Mouse (Mus musculus): ENCODE measurements around the gene Mettl8. TPM values are rescaled to one million over a fixed set of nuclear protein-coding genes. Genes with fewer than 3 reads are reported as not detected.

The Mettl8 gene
- polyA plus RNA-seq, 1 experiment from 2014 or later = 18.6 TPM

- H3K27me3 ChIP-seq = no peaks in the 10 kb centered on the region
- no peak; the same call in 1 of the 2 replicates for ATAC-seq (ENCODE audit: low read depth)
- WGBS = 72% methylated on average over 18 of the region's 18 CpGs
- no peaks in the 10 kb centered on the region for H3K36me3 ChIP-seq
- H3K4me3 ChIP-seq = no peak overlapping the region
- H3K27ac ChIP-seq (replicated peaks) = peak overlapping the region; percentile 56; the same call in 1 of the 2 replicates
- H3K4me2 ChIP-seq = no peak overlapping the region
- H3K9ac ChIP-seq = no peak overlapping the region
- H3K4me1 ChIP-seq (replicated peaks) = peaks cover 32% of the 10 kb centered on the region
- no peaks in the 10 kb centered on the region for H3K9me3 ChIP-seq
These were observed 23.2 kb downstream of the Mettl8 start for GRCm38 (mm10) chr2:71031973-71032794.

GRCm38 (mm10) chr2:71030663-71031062 lies 24.7 kb downstream of the Mettl8 start:
- WGBS = 83% methylated on average over 2 of the region's 2 CpGs
- Histone ChIP-seq H3K36me3 (no peaks in the 10 kb centered on the region), H3K27ac (replicated peaks) (no peak overlapping the region), H3K4me2 (no peak overlapping the region), H3K9me3 (no peaks in the 10 kb centered on the region), H3K4me1 (replicated peaks) (peaks cover 32% of the 10 kb centered on the region), H3K9ac (no peak overlapping the region), H3K27me3 (no peaks in the 10 kb centered on the region), H3K4me3 (no peak overlapping the region)
- ATAC-seq (ENCODE audit: low read depth) = no peak

DNA sequence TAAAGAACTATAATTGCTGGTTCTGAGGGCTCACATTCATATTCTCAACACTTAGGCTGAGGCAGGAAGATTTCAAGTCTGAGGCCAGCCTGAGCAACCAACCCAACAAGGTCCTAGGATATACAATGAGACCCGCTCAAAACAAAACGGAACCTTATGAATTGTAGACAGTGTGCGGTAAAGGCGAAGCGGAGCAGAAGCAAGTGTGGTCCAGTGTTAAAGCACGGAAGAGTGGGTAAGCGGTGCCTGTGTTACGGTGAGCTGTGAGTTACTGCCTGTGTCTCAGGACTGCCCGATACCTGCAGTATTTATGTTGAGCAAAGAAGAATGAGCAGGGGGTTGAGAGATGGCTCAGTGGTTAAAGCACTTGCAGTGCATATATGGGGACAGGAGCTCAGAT lies 27.8 kb downstream of the Mettl8 start:
- no peak overlapping the region for H3K27ac ChIP-seq (replicated peaks)
- no peak for ATAC-seq (ENCODE audit: low read depth)
- H3K36me3 ChIP-seq = no peaks in the 10 kb centered on the region
- peaks cover 10% of the 10 kb centered on the region for H3K4me1 ChIP-seq (replicated peaks)
- no peaks in the 10 kb centered on the region for H3K27me3 ChIP-seq
- H3K4me3 ChIP-seq = no peak overlapping the region
- no peak overlapping the region for H3K9ac ChIP-seq
- 95% methylated on average over 9 of the region's 9 CpGs for WGBS
- H3K4me2 ChIP-seq = no peak overlapping the region
- no peaks in the 10 kb centered on the region for H3K9me3 ChIP-seq

DNA sequence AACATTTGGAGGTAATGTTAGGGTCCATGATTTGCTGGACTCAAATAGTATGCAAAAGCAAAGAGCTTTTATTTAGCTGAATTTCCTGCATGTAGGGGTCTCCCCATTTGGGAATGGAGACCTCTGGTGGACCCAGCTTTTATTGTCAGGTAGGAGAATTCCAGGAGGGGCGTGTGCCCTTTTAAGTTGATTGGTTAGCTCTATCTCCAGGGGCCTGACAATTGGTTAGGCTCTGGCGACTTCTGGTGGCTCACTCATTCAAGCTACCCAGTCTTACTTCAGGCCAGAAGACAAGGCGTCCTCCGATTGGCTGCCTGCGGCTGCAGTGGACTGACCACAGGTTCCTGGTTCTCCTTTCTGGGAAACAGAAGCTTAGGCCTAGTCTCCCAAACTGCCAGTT lies 28.6 kb downstream of the Mettl8 start:
- no peaks in the 10 kb centered on the region for H3K9me3 ChIP-seq

DNA sequence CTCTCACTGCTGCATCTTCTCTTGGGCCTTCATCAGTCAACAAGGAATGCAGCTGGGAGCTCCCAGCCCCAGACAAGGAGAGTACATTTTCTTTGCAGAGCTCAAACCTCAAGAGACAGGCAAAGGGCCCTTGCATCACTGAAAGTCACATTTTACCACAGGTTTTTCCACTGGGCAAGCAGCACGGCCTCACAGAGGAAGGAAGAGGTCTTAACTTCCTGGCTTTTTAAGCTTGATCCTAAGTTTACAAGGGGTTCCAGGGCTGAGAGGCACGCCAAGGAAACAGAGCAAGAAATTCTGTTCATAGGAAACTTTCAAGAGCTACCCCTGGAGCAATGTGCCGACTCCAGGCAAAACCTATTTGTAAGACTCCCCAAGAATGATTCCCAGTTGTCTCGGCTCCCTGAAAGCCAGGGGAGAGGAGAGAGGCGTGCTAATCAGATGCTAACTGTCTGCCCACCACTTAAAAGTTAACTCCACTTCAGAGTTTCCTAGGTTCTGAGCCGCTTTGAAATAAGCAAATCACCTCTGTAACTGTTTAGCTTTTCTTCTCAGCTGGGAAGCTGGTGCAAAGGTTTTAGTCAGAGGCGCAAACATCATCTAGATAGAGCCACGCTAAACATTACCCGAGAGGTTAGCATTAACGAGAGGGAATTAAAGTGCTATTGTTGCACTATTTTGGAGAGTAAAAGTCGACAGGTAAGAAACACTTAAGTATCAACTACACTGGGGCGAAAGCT lies 29.6 kb downstream of the Mettl8 start:
- Histone ChIP-seq H3K4me3 (no peak overlapping the region), H3K9me3 (no peaks in the 10 kb centered on the region), H3K27me3 (no peaks in the 10 kb centered on the region), H3K4me2 (no peak overlapping the region), H3K9ac (no peak overlapping the region), H3K4me1 (replicated peaks) (no peaks in the 10 kb centered on the region), H3K36me3 (no peaks in the 10 kb centered on the region), H3K27ac (replicated peaks) (no peak overlapping the region)
- WGBS = 69% methylated on average over 12 of the region's 12 CpGs
- no peak for ATAC-seq (ENCODE audit: low read depth)

More for the DNA sequence above, 28.6 kb downstream of the Mettl8 start:
- Histone ChIP-seq H3K27me3 (no peaks in the 10 kb centered on the region), H3K4me3 (no peak overlapping the region), H3K4me1 (replicated peaks) (peaks cover 2% of the 10 kb centered on the region; the same call in 1 of the 2 replicates), H3K36me3 (no peaks in the 10 kb centered on the region), H3K9ac (no peak overlapping the region), H3K27ac (replicated peaks) (no peak overlapping the region), H3K4me2 (no peak overlapping the region)
- 28% methylated on average over 5 of the region's 5 CpGs for WGBS
- no peak for ATAC-seq (ENCODE audit: low read depth)

- H3K9ac ChIP-seq = no peak overlapping the region
These were observed 31.4 kb downstream of the Mettl8 start for GRCm38 (mm10) chr2:71023986-71024385.

GRCm38 (mm10) chr2:71022991-71023390 lies 32.4 kb downstream of the Mettl8 start:
- no peak overlapping the region for H3K4me2 ChIP-seq
- ATAC-seq (ENCODE audit: low read depth) = no peak
- no peak overlapping the region for H3K4me3 ChIP-seq
- no peaks in the 10 kb centered on the region for H3K9me3 ChIP-seq
- no peaks in the 10 kb centered on the region for H3K27me3 ChIP-seq
- no peaks in the 10 kb centered on the region for H3K36me3 ChIP-seq
- WGBS = 94% methylated on average over 6 of the region's 6 CpGs
- no peak overlapping the region for H3K9ac ChIP-seq
- H3K4me1 ChIP-seq (replicated peaks) = peaks cover 11% of the 10 kb centered on the region
- H3K27ac ChIP-seq (replicated peaks) = no peak overlapping the region

More at GRCm38 (mm10) chr2:71023986-71024385, 31.4 kb downstream of the Mettl8 start:
- Histone ChIP-seq H3K9me3 (no peaks in the 10 kb centered on the region), H3K4me2 (no peak overlapping the region), H3K4me3 (no peak overlapping the region), H3K4me1 (replicated peaks) (peaks cover 11% of the 10 kb centered on the region), H3K27me3 (no peaks in the 10 kb centered on the region), H3K27ac (replicated peaks) (no peak overlapping the region), H3K36me3 (no peaks in the 10 kb centered on the region)
- WGBS = 91% methylated on average over 6 of the region's 6 CpGs
- ATAC-seq (ENCODE audit: low read depth) = no peak

DNA sequence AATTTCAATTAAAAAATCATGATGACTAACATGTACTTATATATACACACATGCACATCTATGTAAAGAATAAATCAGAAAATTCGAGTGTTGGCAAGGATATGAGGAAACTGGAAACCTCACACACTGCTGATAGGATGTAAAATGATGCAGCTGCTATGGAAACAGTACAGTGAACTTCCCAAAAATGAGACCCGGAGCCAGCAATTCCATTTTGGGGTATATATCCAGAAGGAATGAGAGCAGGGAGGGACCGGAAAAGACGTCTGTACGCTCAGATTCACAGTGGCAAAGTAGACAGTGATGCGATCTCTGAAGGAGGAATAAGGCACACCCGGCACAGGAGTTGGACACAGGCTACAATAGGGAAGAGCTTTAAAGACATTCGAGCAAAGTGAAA lies 34.7 kb downstream of the Mettl8 start:
- H3K4me2 ChIP-seq = no peak overlapping the region
- peaks cover 11% of the 10 kb centered on the region for H3K4me1 ChIP-seq (replicated peaks)
- H3K9me3 ChIP-seq = no peaks in the 10 kb centered on the region
- H3K4me3 ChIP-seq = no peak overlapping the region
- H3K27me3 ChIP-seq = no peaks in the 10 kb centered on the region
- no peaks in the 10 kb centered on the region for H3K36me3 ChIP-seq
- H3K27ac ChIP-seq (replicated peaks) = no peak overlapping the region
- 87% methylated on average over 8 of the region's 8 CpGs for WGBS
- no peak overlapping the region for H3K9ac ChIP-seq
- no peak for ATAC-seq (ENCODE audit: low read depth)

DNA sequence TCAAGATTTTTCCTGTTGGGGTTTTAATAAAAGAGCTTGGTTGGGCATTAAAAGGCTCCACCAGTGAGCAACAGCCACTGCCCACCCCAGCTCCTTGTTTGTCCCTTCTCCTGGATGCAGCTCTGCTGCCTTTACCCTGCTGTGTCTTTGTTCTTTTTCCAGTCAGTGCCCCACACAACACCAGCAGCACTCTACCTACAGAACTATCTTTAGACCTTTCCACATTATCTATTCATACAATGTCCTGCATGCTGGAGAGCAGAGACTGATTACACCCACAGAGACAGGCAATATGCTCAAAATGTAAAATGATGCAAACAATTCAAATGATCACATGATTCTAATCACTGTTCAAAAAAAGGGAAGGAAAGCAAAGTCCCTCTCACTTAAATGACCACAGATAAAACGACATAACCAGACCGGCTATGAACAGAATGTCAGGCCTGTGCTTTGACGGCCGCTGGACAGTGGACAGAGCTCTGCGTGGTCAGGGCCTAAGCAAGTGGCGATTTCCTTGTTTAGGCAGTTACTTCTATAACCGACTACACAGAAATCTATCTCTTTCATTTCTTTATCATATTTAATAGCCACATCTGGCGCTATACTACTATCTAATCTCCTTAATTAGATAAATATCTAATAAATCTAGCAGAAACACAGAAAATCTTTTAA lies 35.5 kb downstream of the Mettl8 start:
- whole genome bisulfite sequencing = 70% methylated on average over 8 of the region's 8 CpGs
- no peaks in the 10 kb centered on the region for H3K36me3 ChIP-seq
- H3K9me3 ChIP-seq = no peaks in the 10 kb centered on the region
- ATAC-seq (ENCODE audit: low read depth) = peak; percentile 59
- H3K4me3 ChIP-seq = no peak overlapping the region
- H3K4me1 ChIP-seq (replicated peaks) = peaks cover 11% of the 10 kb centered on the region
- no peak overlapping the region for H3K9ac ChIP-seq
- H3K4me2 ChIP-seq = no peak overlapping the region
- 0 out of 2 replicates have a peak overlapping the region, but pooled peaks have one; percentile 52 for H3K27ac ChIP-seq (replicated peaks)
- H3K27me3 ChIP-seq = no peaks in the 10 kb centered on the region

DNA sequence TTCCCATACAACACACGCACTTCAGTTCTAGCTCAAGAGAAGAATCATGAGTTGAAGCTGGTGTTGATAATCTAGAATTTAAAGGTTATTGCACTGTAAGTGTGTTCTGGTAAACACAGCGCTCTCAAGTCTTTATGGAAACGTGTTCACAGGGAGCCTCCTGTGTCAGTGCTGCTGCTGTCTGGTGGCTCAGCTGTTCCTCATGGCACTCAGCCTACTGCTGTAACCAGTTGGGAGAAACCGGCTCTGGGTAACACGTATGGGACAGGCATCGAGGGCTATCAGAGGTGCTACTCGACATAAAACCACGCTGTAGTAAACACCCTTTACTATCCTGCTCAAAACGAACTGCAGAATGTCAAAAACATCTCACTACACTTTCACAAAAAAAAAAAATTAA lies 36.1 kb downstream of the Mettl8 start:
- Histone ChIP-seq H3K9me3 (no peaks in the 10 kb centered on the region), H3K27ac (replicated peaks) (0 out of 2 replicates have a peak overlapping the region, but pooled peaks have one; percentile 52), H3K36me3 (no peaks in the 10 kb centered on the region), H3K4me1 (replicated peaks) (peaks cover 11% of the 10 kb centered on the region), H3K9ac (no peak overlapping the region), H3K4me2 (no peak overlapping the region), H3K4me3 (no peak overlapping the region), H3K27me3 (no peaks in the 10 kb centered on the region)
- peak; percentile 50; the same call in 1 of the 2 replicates for ATAC-seq (ENCODE audit: low read depth)
- WGBS = 53% methylated on average over 9 of the region's 9 CpGs

GRCm38 (mm10) chr2:71013521-71013920 lies 41.9 kb downstream of the Mettl8 start:
- Histone ChIP-seq H3K9me3 (peaks cover 3% of the 10 kb centered on the region; the same call in 1 of the 2 replicates), H3K4me2 (no peak overlapping the region), H3K4me1 (replicated peaks) (no peaks in the 10 kb centered on the region), H3K27me3 (no peaks in the 10 kb centered on the region), H3K36me3 (no peaks in the 10 kb centered on the region), H3K9ac (no peak overlapping the region), H3K4me3 (no peak overlapping the region), H3K27ac (replicated peaks) (no peak overlapping the region)
- WGBS = 93% methylated on average over 7 of the region's 7 CpGs
- no peak for ATAC-seq (ENCODE audit: low read depth)

GRCm38 (mm10) chr2:71011816-71012215 lies 43.6 kb downstream of the Mettl8 start:
- WGBS = 93% methylated on average over 1 of the region's 1 CpGs
- no peak overlapping the region for H3K4me3 ChIP-seq
- no peak overlapping the region for H3K9ac ChIP-seq
- H3K9me3 ChIP-seq = peaks cover 3% of the 10 kb centered on the region; the same call in 1 of the 2 replicates
- no peak for ATAC-seq (ENCODE audit: low read depth)
- no peak overlapping the region for H3K27ac ChIP-seq (replicated peaks)
- H3K27me3 ChIP-seq = no peaks in the 10 kb centered on the region
- H3K36me3 ChIP-seq = no peaks in the 10 kb centered on the region
- no peak overlapping the region for H3K4me2 ChIP-seq
- no peaks in the 10 kb centered on the region for H3K4me1 ChIP-seq (replicated peaks)
